Mouse (Mus musculus): ENCODE results near the gene Fam76a.

Gene Fam76a

DNA sequence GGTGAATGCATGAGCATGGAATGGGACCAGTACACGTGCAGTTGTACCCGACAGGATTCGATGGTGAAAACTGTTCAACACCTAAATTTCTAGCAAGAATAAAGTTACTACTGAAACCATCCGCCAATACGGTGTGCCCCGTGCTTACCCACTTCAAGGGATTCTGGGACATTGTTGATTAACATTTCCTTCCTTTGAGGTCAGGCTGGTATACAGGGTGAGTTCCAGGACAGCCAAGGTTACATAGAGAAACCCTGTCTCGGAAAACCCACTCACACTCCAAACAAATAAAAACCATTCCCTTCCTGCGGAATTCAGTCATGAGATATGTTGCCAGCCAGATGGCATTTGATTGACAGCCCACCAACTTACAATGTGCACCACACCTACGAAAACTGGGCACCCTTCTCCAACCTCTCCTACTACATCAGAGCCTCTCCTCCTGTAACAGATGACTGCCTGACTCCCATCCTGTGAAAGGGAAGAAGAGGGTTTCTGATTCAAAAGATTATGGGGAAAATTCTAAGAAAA, 37.4 kb downstream of the Fam76a start:
- no peak for DNase-seq (ENCODE audit: low spot score in 2 of 2)

DNA sequence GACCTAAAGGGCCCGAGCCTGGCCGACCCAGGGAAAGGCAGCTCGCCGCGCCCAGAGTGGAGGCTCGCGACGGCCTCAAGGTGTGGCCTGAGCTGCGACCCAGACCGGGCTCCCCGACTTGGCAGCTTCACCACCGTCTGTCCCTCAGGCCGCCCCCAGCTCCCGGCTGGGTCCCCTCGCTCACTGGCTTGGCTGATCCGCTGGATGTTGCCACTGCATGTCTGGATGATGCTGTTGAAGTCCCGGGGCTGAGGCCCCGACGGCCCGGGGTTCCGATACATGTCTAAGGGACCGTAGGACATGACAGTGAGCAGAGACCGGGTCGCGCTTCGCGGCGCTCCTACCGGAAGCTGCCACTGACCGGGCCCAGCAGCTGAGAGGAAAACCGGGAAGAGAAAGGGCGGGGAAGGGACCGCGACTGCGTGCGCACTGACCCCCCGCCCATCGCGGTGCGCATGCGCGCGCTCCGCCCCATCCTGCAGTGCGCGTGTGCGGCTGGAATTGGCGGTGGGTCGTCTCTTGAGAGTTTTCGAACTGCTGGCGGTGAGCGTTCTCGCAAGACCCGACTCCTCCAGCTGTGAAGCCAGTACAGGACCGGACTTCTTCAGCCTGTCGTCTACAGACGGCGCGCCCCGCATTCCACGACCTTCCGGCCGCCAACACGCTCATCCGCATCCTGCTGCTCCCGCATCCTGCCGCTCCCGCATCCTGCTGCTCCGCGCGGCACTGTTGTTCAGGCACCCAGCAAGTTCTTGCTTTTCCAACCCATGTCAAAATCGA, 38.1 kb downstream of the Fam76a start, which contains the start of gene Stx12:
Gene Stx12 (minus strand): TSS at position 446 of the 780 bp plus-strand sequence.
- DNase-seq (ENCODE audit: low spot score in 2 of 2): peak; percentile 85 to 88

DNA sequence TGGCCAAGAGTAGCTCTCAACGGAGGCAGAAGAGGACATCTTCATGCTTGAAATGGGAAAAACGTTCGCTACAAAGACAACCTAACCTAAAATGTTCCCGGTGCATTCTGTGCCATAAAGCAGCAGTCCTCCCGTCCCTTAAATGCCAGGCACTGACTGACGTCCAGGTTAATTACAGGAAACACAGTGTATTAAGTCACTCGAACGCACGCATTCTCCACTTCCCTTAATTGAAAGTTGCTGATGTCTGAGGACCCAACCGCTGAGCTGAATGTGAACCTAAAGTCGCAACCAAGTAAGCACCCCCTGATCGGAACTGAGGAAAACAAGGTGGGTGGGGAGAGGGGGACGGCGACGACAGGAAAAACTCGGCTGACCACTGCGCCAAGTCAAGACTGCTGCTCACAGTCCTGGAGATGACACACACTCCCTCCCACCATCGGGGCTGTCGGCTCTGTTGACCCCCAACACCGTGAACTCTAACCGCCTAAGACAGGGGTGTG, 38.7 kb downstream of the Fam76a start:
- DNase-seq (ENCODE audit: low spot score in 2 of 2): no peak

DNA sequence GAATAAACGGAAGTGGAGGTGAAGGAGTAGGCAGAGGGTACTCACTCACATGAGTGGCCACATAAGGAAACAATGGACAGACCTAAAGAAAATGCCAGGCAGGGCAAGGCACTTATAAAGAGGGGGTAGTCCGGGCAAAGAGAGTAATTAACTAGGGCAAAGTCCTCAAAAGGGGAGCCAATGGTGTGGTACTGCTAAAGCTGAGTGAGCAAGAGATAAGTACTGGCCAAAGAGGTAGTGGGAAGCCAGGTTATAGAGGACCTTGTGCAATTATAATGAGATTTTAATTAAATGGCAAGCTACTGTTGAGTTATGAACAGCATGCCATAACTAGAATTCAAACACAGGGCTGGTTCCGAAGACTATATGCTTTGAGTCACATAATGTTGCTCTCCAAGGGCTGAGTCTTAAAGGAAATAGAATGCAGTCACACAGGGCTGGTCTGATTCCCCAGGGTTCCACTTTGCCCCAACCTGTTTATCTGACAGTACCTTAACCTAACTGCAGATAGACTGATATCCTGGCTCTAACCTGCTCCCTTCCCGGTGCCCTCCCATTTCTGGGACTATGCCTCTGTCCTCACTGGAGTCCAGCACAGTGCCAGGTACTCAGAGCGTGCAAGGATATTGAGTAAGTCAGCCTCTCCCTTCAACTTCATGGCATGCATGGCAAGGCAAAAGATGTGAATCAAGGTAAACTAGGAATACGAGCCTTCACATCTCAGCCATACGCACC, 47.8 kb downstream of the Fam76a start:
- DNase-seq (ENCODE audit: low spot score in 2 of 2): no peak

DNA sequence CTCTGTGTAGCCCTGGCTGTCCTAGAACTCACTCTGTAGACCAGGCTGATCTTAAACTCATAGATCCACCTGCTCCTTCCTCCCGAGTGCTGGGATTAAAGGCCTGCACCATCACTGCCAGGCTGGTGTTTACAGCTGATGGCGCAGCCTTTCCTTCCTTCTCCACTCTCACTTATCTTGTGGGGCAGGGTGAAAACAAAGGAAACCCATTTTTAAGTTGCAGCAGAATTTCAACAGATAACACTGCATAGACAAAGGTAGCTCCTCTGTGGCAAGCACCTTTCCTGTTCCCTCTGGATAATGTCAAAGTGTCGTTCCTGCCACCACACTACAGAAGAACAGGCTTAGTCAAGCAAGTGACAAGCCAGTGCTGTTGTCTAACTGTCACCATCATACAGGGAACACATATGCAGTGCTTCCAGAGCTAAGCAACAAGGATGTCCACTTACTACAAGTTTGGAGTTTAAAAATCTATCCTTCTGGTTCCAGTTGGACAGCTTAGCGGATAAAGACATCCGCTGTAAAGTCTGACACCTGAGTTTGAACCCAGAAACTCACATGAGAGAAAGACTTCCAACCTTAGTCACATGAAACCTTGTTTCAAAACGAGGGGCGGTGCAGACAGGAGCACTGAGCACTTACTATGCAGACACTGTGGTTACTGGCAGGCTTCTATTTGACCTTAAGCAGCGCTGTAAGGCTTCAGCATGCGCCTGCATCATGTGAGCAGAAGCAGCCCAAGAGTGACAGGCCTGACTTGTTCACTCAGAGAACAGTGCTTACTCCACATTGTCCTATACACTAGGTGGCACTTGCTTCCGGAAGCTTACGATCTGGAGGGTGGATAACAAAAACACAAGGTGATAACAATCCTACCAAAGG, 48.6 kb downstream of the Fam76a start:
- DNase-seq (ENCODE audit: low spot score in 2 of 2): no peak

DNA sequence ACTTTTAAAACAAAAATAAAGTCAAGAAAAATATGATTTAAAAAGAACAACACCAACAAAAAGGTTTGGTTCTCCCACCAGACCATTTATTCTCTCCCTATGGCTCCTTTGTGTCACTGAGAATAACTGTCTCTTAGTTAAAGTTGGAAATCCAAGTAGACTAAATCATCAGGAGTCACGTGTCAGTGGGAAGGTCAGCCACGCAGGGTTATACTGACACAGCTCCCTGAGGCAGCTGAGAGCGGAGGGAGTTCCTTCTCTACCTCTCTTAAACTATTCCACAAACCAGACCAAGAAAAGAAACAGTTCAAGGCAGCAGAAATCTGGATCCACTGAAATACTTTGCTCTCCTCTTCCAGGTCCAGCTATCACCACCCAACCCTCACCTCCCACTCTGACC, 51.2 kb downstream of the Fam76a start:
- DNase-seq (ENCODE audit: low spot score in 2 of 2): no peak

DNA sequence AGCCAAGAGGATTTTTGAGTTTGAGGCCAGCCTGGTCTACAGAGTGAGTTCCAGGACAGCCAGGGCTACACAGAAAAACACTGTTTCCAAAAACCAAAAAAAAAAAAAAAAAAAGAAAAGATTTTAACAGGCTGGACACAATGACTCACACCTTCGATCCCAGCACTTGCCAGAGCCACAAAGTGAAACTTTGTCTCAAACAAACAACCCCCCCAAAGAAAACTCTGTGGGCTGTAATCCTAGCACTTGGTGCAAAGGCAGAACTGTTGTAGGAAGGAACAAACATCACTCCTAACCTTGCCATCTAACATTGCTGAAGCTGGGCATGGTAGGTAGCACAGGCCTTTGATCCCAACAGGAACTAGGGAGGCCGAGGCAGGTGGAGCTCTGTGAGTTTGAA, 57.5 kb downstream of the Fam76a start:
- DNase-seq (ENCODE audit: low spot score in 2 of 2): no peak

DNA sequence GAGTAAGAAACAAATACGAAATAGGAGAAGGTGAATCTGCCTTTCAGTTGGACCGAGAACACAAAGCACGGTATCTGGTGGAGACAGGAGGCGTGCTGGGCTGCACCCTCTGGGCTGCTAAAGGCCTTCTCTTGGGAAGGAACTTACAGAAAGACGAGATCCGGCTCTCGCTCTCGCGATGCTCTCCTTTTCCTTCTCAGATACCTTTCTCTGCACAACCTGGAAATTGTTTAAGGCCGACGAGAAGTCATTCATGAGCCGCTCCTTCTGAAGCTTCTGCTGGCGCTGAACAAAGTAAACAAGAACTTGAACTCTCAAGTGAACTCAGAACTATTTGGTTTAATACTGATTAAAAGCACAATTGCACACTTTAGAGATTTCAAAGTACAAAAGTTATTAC, 59.3 kb downstream of the Fam76a start:
- DNase-seq (ENCODE audit: low spot score in 2 of 2): no peak

DNA sequence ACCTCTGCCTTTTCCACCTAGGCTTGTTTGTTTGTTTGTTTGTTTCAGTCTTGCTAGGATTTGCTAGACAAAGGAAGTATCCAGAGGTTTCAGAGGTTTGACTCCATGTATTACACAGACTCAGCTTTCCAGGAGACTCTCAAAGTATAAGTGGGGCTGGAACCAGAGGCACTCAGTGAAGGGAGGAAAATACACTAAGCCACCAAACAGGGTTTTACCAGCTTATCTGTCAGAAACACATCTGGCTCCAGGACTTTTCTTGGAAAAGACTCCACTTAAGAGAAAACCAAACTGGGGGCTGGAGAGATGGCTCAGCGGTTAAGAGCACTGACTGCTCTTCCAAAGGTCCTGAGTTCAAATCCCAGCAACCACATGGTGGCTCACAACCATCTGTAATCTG, 61.5 kb downstream of the Fam76a start:
- DNase-seq (ENCODE audit: low spot score in 2 of 2): no peak
